8 mouse cellular contexts compared by ENCODE assay signal in genomic region chr1:133146014-133147009, GRCm38 (mm10). TPM values are rescaled to one million over a fixed set of nuclear protein-coding genes. Genes with fewer than 3 reads are reported as not detected.
DNase-seq lines count a peak whose midpoint lies in the region; ATAC-seq and TF ChIP-seq lines count a peak whose summit lies in the region.

No protein-coding gene starts in this region.

- peak; percentile 90 for TF ChIP-seq CTCF in E14TG2a.4 (conservative IDR thresholded peaks at IDR 0.05; ENCODE audit: low read length)
- TF ChIP-seq CTCF in spleen, adult 2 months (IDR thresholded peaks at IDR 0.05; ENCODE audit: extremely low read depth, insufficient read depth, insufficient read length, insufficient replicate concordance): peak; percentile 86; the same call in 1 of the 2 replicates

- no peaks in the 10 kb centered on the region for H3K27me3 ChIP-seq in forebrain, embryonic 11.5 days (ENCODE audit: control insufficient read depth, insufficient read depth, low read length)
- no peaks in the 10 kb centered on the region for H3K27me3 ChIP-seq in forebrain, embryonic 10.5 days (ENCODE audit: poor library complexity, severe bottlenecking)
- no peaks in the 10 kb centered on the region for H3K27me3 ChIP-seq in E14TG2a.4 (ENCODE audit: insufficient read depth, low read length)
- H3K27me3 ChIP-seq in spleen, adult 2 months (ENCODE audit: control insufficient read depth, insufficient read depth, low read length): no peaks in the 10 kb centered on the region

- WGBS in forebrain, embryonic 11.5 days: 67% methylated on average over 22 of the region's 22 CpGs
- 66% methylated on average over 22 of the region's 22 CpGs for WGBS in forebrain, embryonic 10.5 days
- 29% methylated on average over 22 of the region's 22 CpGs for WGBS in large intestine, adult 2 months
- WGBS in spleen, adult 2 months: 55% methylated on average over 22 of the region's 22 CpGs

- H3K27ac ChIP-seq in forebrain, embryonic 11.5 days (ENCODE audit: low read depth, low read length): no peak overlapping the region
- no peak overlapping the region for H3K27ac ChIP-seq in forebrain, embryonic 10.5 days
- H3K27ac ChIP-seq in spleen, adult 2 months (ENCODE audit: insufficient read depth, low read length): no peak overlapping the region

- no peak overlapping the region for H3K4me2 ChIP-seq in forebrain, embryonic 11.5 days (ENCODE audit: low read depth, low read length, severe bottlenecking)

- no peaks in the 10 kb centered on the region for H3K36me3 ChIP-seq in forebrain, embryonic 11.5 days (ENCODE audit: control insufficient read depth, insufficient read depth, low read length)
- H3K36me3 ChIP-seq in forebrain, embryonic 10.5 days (replicated peaks): peaks cover 14% of the 10 kb centered on the region
- H3K36me3 ChIP-seq in E14TG2a.4 (ENCODE audit: insufficient read depth, low read length): peaks cover 6% of the 10 kb centered on the region
- H3K36me3 ChIP-seq in spleen, adult 2 months (ENCODE audit: control insufficient read depth, insufficient read depth, low read length): 0 out of 2 replicates have a peak, but pooled peaks cover 2% of the 10 kb centered on the region

- ATAC-seq in forebrain, embryonic 11.5 days (replicated peaks; ENCODE audit: low FRiP score): peak; percentile 51; the same call in 1 of the 2 replicates
- peak; percentile 78 to 85 for ATAC-seq in hematopoietic stem cell, adult 5-6 weeks (replicated peaks in 1 of 2; ENCODE audit: insufficient read depth in 1 of 2, low FRiP score in 2 of 2, low TSS enrichment in 1 of 2, low read depth in 1 of 2, poor library complexity in 2 of 2, severe bottlenecking in 2 of 2)
- ATAC-seq in megakaryocyte, adult 5-6 weeks (ENCODE audit: poor library complexity, severe bottlenecking): peak; percentile 96

- no peaks in the 10 kb centered on the region for H3K4me1 ChIP-seq in forebrain, embryonic 11.5 days (replicated peaks; ENCODE audit: control insufficient read depth, insufficient read depth, low read length)
- no peaks in the 10 kb centered on the region for H3K4me1 ChIP-seq in forebrain, embryonic 10.5 days
- peaks cover 29% of the 10 kb centered on the region for H3K4me1 ChIP-seq in E14TG2a.4 (replicated peaks; ENCODE audit: low read depth, low read length)
- peaks cover 4% of the 10 kb centered on the region; the same call in 1 of the 2 replicates for H3K4me1 ChIP-seq in spleen, adult 2 months (ENCODE audit: control insufficient read depth, insufficient read depth, insufficient read length)

- no peak overlapping the region for H3K4me3 ChIP-seq in forebrain, embryonic 11.5 days (ENCODE audit: low read depth, low read length)
- no peak overlapping the region for H3K4me3 ChIP-seq in forebrain, embryonic 10.5 days
- H3K4me3 ChIP-seq in E14TG2a.4 (replicated peaks; ENCODE audit: low read length): peak overlapping the region; percentile 58
- H3K4me3 ChIP-seq in spleen, adult 2 months (ENCODE audit: extremely low read depth, insufficient read depth, insufficient read length): no peak overlapping the region

- no peak for TF ChIP-seq POLR2A in spleen, adult 2 months (IDR thresholded peaks at IDR 0.05; ENCODE audit: low read depth, low read length)

- no peaks in the 10 kb centered on the region for H3K9me3 ChIP-seq in forebrain, embryonic 11.5 days (ENCODE audit: control insufficient read depth, low read length)
- peaks cover 10% of the 10 kb centered on the region; the same call in 1 of the 2 replicates for H3K9me3 ChIP-seq in forebrain, embryonic 10.5 days
- no peaks in the 10 kb centered on the region for H3K9me3 ChIP-seq in E14TG2a.4 (ENCODE audit: low read length)

- H3K9ac ChIP-seq in forebrain, embryonic 11.5 days (ENCODE audit: low read length): no peak overlapping the region

- peak; percentile 72 for DNase-seq in forebrain, embryonic 11.5 days (ENCODE audit: low spot score)
- DNase-seq in forebrain, embryonic 10.5 days (ENCODE audit: extremely low spot score, low spot score): no peak
- DNase-seq in cerebellum, postnatal 10 days: peak; percentile 75 to 84
- peak; percentile 72 for DNase-seq in large intestine, adult 2 months (ENCODE audit: low read depth, low spot score)
- peak in 1 of 2 experiments; percentile 51 for DNase-seq in spleen, adult 2 months (ENCODE audit: low read depth in 1 of 2, low spot score in 2 of 2)

RNA-seq across cellular contexts. Expression of gene Ppp1r15b, which starts 15.4 kb away (rescaled TPM):
- 62.8 and 69.7 TPM in 2 replicates for polyA plus RNA-seq in forebrain, embryonic 11.5 days (2014; fragmentation: Nextera tagmentation; extraction: Ambion mirVana)
- polyA plus RNA-seq in forebrain, embryonic 10.5 days (2016; fragmentation: Nextera tagmentation; extraction: Ambion mirVana): 59.1 and 59.3 TPM in 2 replicates
- total RNA-seq in hematopoietic stem cell, adult 5-6 weeks (2017): 82.9 and 85.7 TPM in 2 replicates
- 26.2 and 42.7 TPM in 2 replicates for polyA plus RNA-seq in large intestine, adult 2 months (2012; rRNA removed)
- 68.0 and 75.8 TPM in 2 replicates for total RNA-seq in megakaryocyte, adult 5-6 weeks (2015)
- 124 and 135 TPM in 2 replicates for total RNA-seq in megakaryocyte, adult 5-6 weeks (2017)
- 19.7 and 26.6 TPM in 2 replicates for polyA plus RNA-seq in spleen, adult 2 months (2012; rRNA removed)

RNA-seq across cellular contexts. Expression of gene Plekha6, which starts 17.7 kb away (rescaled TPM):
- polyA plus RNA-seq in forebrain, embryonic 11.5 days (2014; fragmentation: Nextera tagmentation; extraction: Ambion mirVana): 16.2 and 18.8 TPM in 2 replicates
- 9.0 and 9.9 TPM in 2 replicates for polyA plus RNA-seq in forebrain, embryonic 10.5 days (2016; fragmentation: Nextera tagmentation; extraction: Ambion mirVana)
- total RNA-seq in hematopoietic stem cell, adult 5-6 weeks (2017): 4.4 and 7.6 TPM in 2 replicates
- 45.8 and 82.8 TPM in 2 replicates for polyA plus RNA-seq in large intestine, adult 2 months (2012; rRNA removed)
- 0.11 and 0.21 TPM in 2 replicates for total RNA-seq in megakaryocyte, adult 5-6 weeks (2015)
- 0.15 and 0.33 TPM in 2 replicates for total RNA-seq in megakaryocyte, adult 5-6 weeks (2017)
- polyA plus RNA-seq in spleen, adult 2 months (2012; rRNA removed): 26.0 and 31.1 TPM in 2 replicates
